Mouse (Mus musculus): ENCODE measurements around the gene Hirip3.

GRCm38 (mm10) chr7:126887281-126887680 is 25.5 kb downstream of the Hirip3 start:
- TF ChIP-seq ZKSCAN1 (IDR thresholded peaks at IDR 0.05; ENCODE audit: low read depth, low read length): no peak
- no peak for TF ChIP-seq NRF1 (IDR thresholded peaks at IDR 0.05; ENCODE audit: insufficient read depth, low read depth, low read length, poor library complexity, severe bottlenecking)
- no peak for TF ChIP-seq POLR2A (IDR thresholded peaks at IDR 0.05; ENCODE audit: control insufficient read depth in 1 of 2, insufficient read depth in 1 of 2, low read depth in 1 of 2, low read length in 2 of 2, poor library complexity in 1 of 2)

Measured in MEL (cell line).